Mouse (Mus musculus) liver, embryonic 16.5 days (tissue): ENCODE results near the gene Grhl3. TPM values are rescaled to one million over a fixed set of nuclear protein-coding genes. Genes with fewer than 3 reads are reported as not detected.
A peak's percentile ranks its signal among the peaks of the same experiment; 100 is the strongest.

Experiments
- ATAC-seq: fragments of 200-750 bp; cut with Nextera tagmentation; 2 replicates; pipeline ENCODE4 v1.8.0; 2017; ENCODE audit warnings: low read depth, mild to moderate bottlenecking, moderate number of reproducible peaks, moderate library complexity
- H3K27ac ChIP-seq: fragments of 300-500 bp; sonication (generic); 2 replicates; pipeline ENCODE4 v1.5.1; 2014; ENCODE audit warnings: mild to moderate bottlenecking, low read length
- H3K27me3 ChIP-seq: fragments of 300-500 bp; sonication (generic); 2 replicates; pipeline ENCODE4 v1.6.1; 2014; ENCODE audit warnings: low read depth, low read length, mixed read lengths; ENCODE audit not compliant: control insufficient read depth, insufficient read depth
- H3K36me3 ChIP-seq: fragments of 300-500 bp; sonication (generic); 2 replicates; pipeline ENCODE4 v1.6.1; 2014; ENCODE audit warnings: mild to moderate bottlenecking; ENCODE audit not compliant: control insufficient read depth, insufficient read depth
- H3K4me1 ChIP-seq: fragments of 300-500 bp; sonication (generic); 2 replicates; pipeline ENCODE4 v1.6.1; 2014; ENCODE audit warnings: low read depth, low read length, mixed read lengths; ENCODE audit not compliant: control insufficient read depth
- H3K4me2 ChIP-seq: fragments of 300-500 bp; sonication (generic); 2 replicates; pipeline ENCODE4 v1.6.1; 2014; ENCODE audit warnings: low read depth, low read length, mixed read lengths
- H3K4me3 ChIP-seq: fragments of 300-500 bp; sonication (generic); 2 replicates; pipeline ENCODE4 v1.5.1; 2014; ENCODE audit warnings: low read depth, mild to moderate bottlenecking, low read length
- H3K9ac ChIP-seq: fragments of 300-500 bp; sonication (generic); 2 replicates; pipeline ENCODE4 v1.6.1; 2014; ENCODE audit warnings: low read depth, low read length
- H3K9me3 ChIP-seq: fragments of 300-500 bp; sonication (generic); replicated peaks from 2 replicates; pipeline ENCODE4 v1.6.1; 2016; ENCODE audit warnings: low read length; ENCODE audit not compliant: control insufficient read depth
- WGBS: fragments of 180-500 bp; shearing (Covaris S2); extraction: QIAGEN DNeasy Blood & Tissue Kit; methylation state at CpG from one replicate; pipeline ENCODE4 v1.1.7; 2014; ENCODE audit not compliant: insufficient replicate concordance; 5-methylcytosine and 5-hydroxymethylcytosine counted together
- microRNA-seq: library from miRNA; unstranded; fragments of <30 nt; microRNA quantifications from one replicate; pipeline ENCODE4, GENCODE M21; 2016
- polyA plus RNA-seq: library from polyadenylated mRNA; unstranded; fragments of >200 nt; fragmentation: Nextera tagmentation; extraction: Ambion mirVana; gene quantifications from 2 replicates; pipeline ENCODE4 v1.2.1, GENCODE M21; 2015

Grhl3 gene
- polyA plus RNA-seq, 1 experiment from 2014 or later = 0.61 TPM

DNA sequence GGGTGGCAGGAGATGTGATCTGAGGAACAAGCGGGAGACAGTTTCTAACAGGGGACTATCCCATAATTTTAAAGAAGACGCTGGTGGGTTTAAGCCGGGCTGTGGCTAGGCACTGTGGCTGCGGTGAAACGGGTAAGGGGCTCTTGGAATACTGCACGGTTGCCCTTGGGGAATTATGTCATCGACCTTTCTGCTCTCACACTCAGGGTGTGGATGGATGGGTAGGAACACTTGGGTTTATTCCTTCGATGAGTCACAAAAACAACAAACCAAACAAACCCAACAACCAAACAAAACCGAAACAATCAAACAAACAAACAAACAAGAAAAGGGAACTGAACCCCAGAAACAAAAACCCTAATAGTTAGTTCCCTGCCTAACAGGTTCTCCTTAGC lies 78.0 kb downstream of the Grhl3 start:
- Histone ChIP-seq H3K9ac (peak overlapping the region; percentile 63), H3K4me2 (peak overlapping the region; percentile 96), H3K36me3 (no peaks in the 10 kb centered on the region), H3K4me1 (peaks cover 14% of the 10 kb centered on the region), H3K9me3 (no peaks in the 10 kb centered on the region), H3K27ac (no peak overlapping the region), H3K4me3 (peak overlapping the region; percentile 86), H3K27me3 (no peaks in the 10 kb centered on the region; the same call in 1 of the 2 replicates)
- ATAC-seq = no peak
- WGBS = 18% methylated on average over 9 of the region's 9 CpGs

- H3K27ac ChIP-seq = peak within 1 kb of the TSS; percentile 60
- peak; percentile 99 for ATAC-seq
- peak within 1 kb of the TSS; percentile 96 for H3K4me2 ChIP-seq
- H3K9ac ChIP-seq = peak within 1 kb of the TSS; percentile 63
- WGBS = under 1% methylated on average over 53 of the region's 53 CpGs
- peak within 1 kb of the TSS; percentile 86 for H3K4me3 ChIP-seq
- H3K9me3 ChIP-seq = no peaks in the 10 kb centered on the region
- H3K36me3 ChIP-seq = no peaks in the 10 kb centered on the region
- H3K27me3 ChIP-seq = no peaks in the 10 kb centered on the region
- H3K4me1 ChIP-seq = peaks cover 14% of the 10 kb centered on the region
Measured at GRCm38 (mm10) chr4:135494521-135495396, 78.7 kb downstream of the Grhl3 start, which contains the start of the genes Stpg1 and Nipal3. Gene Stpg1, plus strand, starts transcription at chr4:135494790. Gene Nipal3, minus strand, starts transcription at chr4:135495038.

GRCm38 (mm10) chr4:135493691-135494520 lies 79.5 kb downstream of the Grhl3 start:
- Histone ChIP-seq H3K27me3 (no peaks in the 10 kb centered on the region), H3K27ac (peak overlapping the region; percentile 43), H3K9ac (peak overlapping the region; percentile 59), H3K4me2 (peak overlapping the region; percentile 96), H3K4me3 (peak overlapping the region; percentile 86), H3K36me3 (peaks cover 3% of the 10 kb centered on the region; the same call in 1 of the 2 replicates), H3K4me1 (peaks cover 14% of the 10 kb centered on the region), H3K9me3 (no peaks in the 10 kb centered on the region)
- 2% methylated on average over 33 of the region's 33 CpGs for WGBS
- peak; percentile 20; the same call in 1 of the 2 replicates for ATAC-seq

GRCm38 (mm10) chr4:135493271-135493670 lies 80.2 kb downstream of the Grhl3 start:
- WGBS = 23% methylated on average over 4 of the region's 4 CpGs
- peak overlapping the region; percentile 96 for H3K4me2 ChIP-seq
- peak overlapping the region; percentile 43 for H3K27ac ChIP-seq
- H3K4me3 ChIP-seq = peak overlapping the region; percentile 86
- H3K9me3 ChIP-seq = no peaks in the 10 kb centered on the region
- ATAC-seq = no peak
- H3K4me1 ChIP-seq = peaks cover 14% of the 10 kb centered on the region
- H3K36me3 ChIP-seq = peaks cover 4% of the 10 kb centered on the region; the same call in 1 of the 2 replicates
- peak overlapping the region; percentile 59 for H3K9ac ChIP-seq
- H3K27me3 ChIP-seq = no peaks in the 10 kb centered on the region

Small RNAs within 50 kb of the gene (microRNA-seq; reads per million reads assigned to microRNA genes)
- not detected for gene Gm25317

Other genes with a start within 250 kb of the Grhl3 start
- 93.8 and 95.3 TPM in 2 replicates for gene Srrm1, start 220.3 kb downstream of the Grhl3 start, polyA plus RNA-seq
- 0.08 and 0.19 TPM in 2 replicates for gene Ncmap, start 175.4 kb downstream of the Grhl3 start, polyA plus RNA-seq
- gene Rcan3, start 139.8 kb downstream of the Grhl3 start, polyA plus RNA-seq = 3.1 and 3.5 TPM in 2 replicates
- not detected in 2 replicates for gene Stpg1, start 78.8 kb downstream of the Grhl3 start, polyA plus RNA-seq
- 2.7 and 3.2 TPM in 2 replicates for gene Nipal3, start 78.6 kb downstream of the Grhl3 start, polyA plus RNA-seq
- gene Ifnlr1, start 112.7 kb upstream of the Grhl3 start, polyA plus RNA-seq = 0.19 and 0.31 TPM in 2 replicates
- 0.34 and 0.50 TPM in 2 replicates for gene Il22ra1, start 154.5 kb upstream of the Grhl3 start, polyA plus RNA-seq
- 0.35 and 0.72 TPM in 2 replicates for gene Myom3, start 186.1 kb upstream of the Grhl3 start, polyA plus RNA-seq